Mouse (Mus musculus) ES-E14 (cell line): ENCODE measurements at regions not wholly inside any gene's neighbourhood (a gene's known extent, or its start where the extent isn't known, plus 50 kb on each side); places are given as distances from the start of the nearest gene placed in this dataset.

ENCODE experiments used
- CHD2 ChIP-seq: IDR thresholded peaks from 2 replicates; pipeline ENCODE4 v1.6.1; 2014; ENCODE audit warnings: mild to moderate bottlenecking, low read depth, low read length, inconsistent platforms
- ZC3H11A ChIP-seq: IDR thresholded peaks from 2 replicates; pipeline ENCODE4 v1.6.1; 2012; ENCODE audit warnings: low read depth, mild to moderate bottlenecking, inconsistent platforms, low read length, borderline replicate concordance

- TF ChIP-seq CHD2 (no peak), ZC3H11A (no peak)
These were observed 115.5 kb downstream of the Cd83 start for GRCm38 (mm10) chr13:43900115-43900514.
